Mouse (Mus musculus) left cerebral cortex, postnatal 25 days (tissue): ENCODE results near the gene Sdhaf1. TPM values are rescaled to one million over a fixed set of nuclear protein-coding genes. Genes with fewer than 3 reads are reported as not detected.
A peak's percentile ranks its signal among the peaks of the same experiment; 100 is the strongest.

ENCODE experiments used
- DNase-seq, 2 experiments: peaks; one replicate each; pipeline ENCODE4 v3.0.0; 2022; ENCODE audit warnings: low spot score in 2 of 2, mixed read lengths in 1 of 2
- intact Hi-C: fragments of 180-260 bp; cut with DNase I; formaldehyde crosslinking; loops from one replicate; pipeline ENCODE4 v1.15.1; 2025
- total RNA-seq, 2 experiments: library from RNA; stranded (reverse); gene quantifications; 2 replicates each; pipeline ENCODE4 v1.2.3; 2021

Sdhaf1 gene
- 1 to 10 TPM; 7.2 to 7.8 TPM for total RNA-seq

GRCm38 (mm10) chr7:30323795-30324194 is at the start of gene Sdhaf1:
Gene Sdhaf1, minus strand, starts transcription at chr7:30323895.
- intact Hi-C loops = no loop called here
- DNase-seq = no peak

GRCm38 (mm10) chr7:30367466-30367865 is 43.8 kb upstream of the Sdhaf1 start:
- DNase-seq = no peak
- intact Hi-C loops = no loop called here

- no peak for DNase-seq
- intact Hi-C loops = no loop called here
Observed at GRCm38 (mm10) chr7:30363344-30363738, 39.6 kb upstream of the Sdhaf1 start.

GRCm38 (mm10) chr7:30362652-30363343 is 39.1 kb upstream of the Sdhaf1 start, which contains the start of gene Lrfn3:
Gene Lrfn3, minus strand, starts transcription at chr7:30362772.
- DNase-seq = peak; percentile 74 to 86
- intact Hi-C loops = no loop called here

- no peak for DNase-seq
- intact Hi-C loops = no loop called here
Observed at GRCm38 (mm10) chr7:30360028-30360427, 36.3 kb upstream of the Sdhaf1 start.

GRCm38 (mm10) chr7:30359276-30359865 is 35.7 kb upstream of the Sdhaf1 start:
- no peak for DNase-seq

GRCm38 (mm10) chr7:30358378-30359186 is 34.9 kb upstream of the Sdhaf1 start:
- no peak for DNase-seq
- intact Hi-C loops = no loop called here

More at GRCm38 (mm10) chr7:30359276-30359865, 35.7 kb upstream of the Sdhaf1 start:
- intact Hi-C loops = no loop called here

- intact Hi-C loops = no loop called here
- no peak for DNase-seq
Observed at GRCm38 (mm10) chr7:30354059-30354458, 30.4 kb upstream of the Sdhaf1 start.

GRCm38 (mm10) chr7:30353279-30353822 is 29.7 kb upstream of the Sdhaf1 start:
- peak; percentile 70 to 74 for DNase-seq
- intact Hi-C loops = no loop called here

- peak; percentile 89 to 93 for DNase-seq
- intact Hi-C loops = no loop called here
Observed at GRCm38 (mm10) chr7:30347828-30348227, 24.1 kb upstream of the Sdhaf1 start.

GRCm38 (mm10) chr7:30346635-30347379 is 23.1 kb upstream of the Sdhaf1 start:
- DNase-seq = no peak
- intact Hi-C loops = no loop called here

- intact Hi-C loops = no loop called here
- no peak for DNase-seq
Observed at GRCm38 (mm10) chr7:30339432-30340109, 15.9 kb upstream of the Sdhaf1 start.

GRCm38 (mm10) chr7:30336384-30336783 is 12.7 kb upstream of the Sdhaf1 start:
- intact Hi-C loops = loop anchor here (2.0 kb wide), 1 partner anchor 94 kb away; no protein-coding TSS in a partner anchor
- peak; percentile 89 to 94 for DNase-seq

- peak in 1 of 2 experiments; percentile 49 for DNase-seq
Observed at GRCm38 (mm10) chr7:30335688-30336087, 12.0 kb upstream of the Sdhaf1 start.

GRCm38 (mm10) chr7:30334563-30334962 is 10.9 kb upstream of the Sdhaf1 start:
- intact Hi-C loops = no loop called here
- DNase-seq = no peak

More at GRCm38 (mm10) chr7:30335688-30336087, 12.0 kb upstream of the Sdhaf1 start:
- intact Hi-C loops = loop anchor here (2.0 kb wide), 1 partner anchor 95 kb away; no protein-coding TSS in a partner anchor

- intact Hi-C loops = no loop called here
- peak; percentile 85 to 86 for DNase-seq
Observed at GRCm38 (mm10) chr7:30333436-30333835, 9.7 kb upstream of the Sdhaf1 start.

GRCm38 (mm10) chr7:30332622-30333259 is 9.0 kb upstream of the Sdhaf1 start:
- DNase-seq = no peak
- intact Hi-C loops = no loop called here

GRCm38 (mm10) chr7:30331887-30332286 is 8.2 kb upstream of the Sdhaf1 start:
- DNase-seq = peak; percentile 92 to 98
- intact Hi-C loops = no loop called here
